In genomic region chr1:52454509-52455001, GRCm38 (mm10) we compare ENCODE assay signal across 8 mouse cellular contexts. TPM values are rescaled to one million over a fixed set of nuclear protein-coding genes. Genes with fewer than 3 reads are reported as not detected.
DNase-seq lines count a peak whose midpoint lies in the region; ATAC-seq and TF ChIP-seq lines count a peak whose summit lies in the region.

No protein-coding gene starts in this region.

- H3K4me1 ChIP-seq in liver, adult 2 months (ENCODE audit: control insufficient read depth, insufficient read depth, low read length) = no peaks in the 10 kb centered on the region
- no peaks in the 10 kb centered on the region for H3K4me1 ChIP-seq in midbrain, embryonic 14.5 days (ENCODE audit: control insufficient read depth, insufficient read depth, low read length)

- no peaks in the 10 kb centered on the region for H3K27me3 ChIP-seq in liver, adult 2 months (ENCODE audit: control insufficient read depth, insufficient read depth, low read length)
- H3K27me3 ChIP-seq in midbrain, embryonic 14.5 days (ENCODE audit: control insufficient read depth, insufficient read depth, low read length) = no peaks in the 10 kb centered on the region

- TF ChIP-seq CTCF in liver, adult 2 months (IDR thresholded peaks at IDR 0.05; ENCODE audit: low read depth, low read length) = no peak

- no peak for ATAC-seq in midbrain, embryonic 14.5 days (ENCODE audit: low FRiP score, low TSS enrichment)

- H3K4me2 ChIP-seq in midbrain, embryonic 14.5 days (ENCODE audit: low read length) = no peak overlapping the region

- TF ChIP-seq POLR2A in liver, adult 2 months (IDR thresholded peaks at IDR 0.05; ENCODE audit: extremely low read depth, insufficient read depth, low read length) = no peak

- H3K36me3 ChIP-seq in liver, adult 2 months (ENCODE audit: control insufficient read depth, insufficient read depth, low read length) = peaks cover 14% of the 10 kb centered on the region
- no peaks in the 10 kb centered on the region for H3K36me3 ChIP-seq in midbrain, embryonic 14.5 days (ENCODE audit: control insufficient read depth, insufficient read depth, low read length)

- H3K9me3 ChIP-seq in midbrain, embryonic 14.5 days (ENCODE audit: control insufficient read depth, low read length) = no peaks in the 10 kb centered on the region

- 86% methylated on average over 3 of the region's 3 CpGs for WGBS in liver, adult 2 months
- 90% methylated on average over 3 of the region's 3 CpGs for WGBS in midbrain, embryonic 14.5 days

- H3K4me3 ChIP-seq in liver, adult 2 months (ENCODE audit: insufficient read depth, low read depth, low read length) = no peak overlapping the region
- H3K4me3 ChIP-seq in midbrain, embryonic 14.5 days (replicated peaks; ENCODE audit: low read depth, low read length) = no peak overlapping the region

- no peak overlapping the region for H3K9ac ChIP-seq in liver, adult 2 months (ENCODE audit: low read depth, low read length)
- no peak overlapping the region for H3K9ac ChIP-seq in midbrain, embryonic 14.5 days (replicated peaks; ENCODE audit: low read length)

- H3K79me2 ChIP-seq in liver, adult 2 months (ENCODE audit: control insufficient read depth, insufficient read depth, low read length) = no peaks in the 10 kb centered on the region

- peak; percentile 39 for DNase-seq in adrenal gland, adult 2 months
- no peak for DNase-seq in adrenal gland, postnatal 14 days
- DNase-seq in right cerebral cortex, adult 2 months (ENCODE audit: low spot score in 2 of 2) = peak; percentile 27 to 38
- DNase-seq in right cerebral cortex, postnatal 14 days = no peak
- peak; percentile 28 for DNase-seq in liver, adult 2 months (ENCODE audit: extremely low read depth, low read depth, low spot score)
- no peak for DNase-seq in midbrain, embryonic 14.5 days
- no peak for DNase-seq in layer of hippocampus, adult 9-11 months
- DNase-seq in cerebellum, adult 11 months = no peak

- no peak overlapping the region for H3K27ac ChIP-seq in liver, adult 2 months (replicated peaks; ENCODE audit: insufficient read depth, low read depth, low read length)
- no peak overlapping the region for H3K27ac ChIP-seq in midbrain, embryonic 14.5 days (replicated peaks; ENCODE audit: low read depth, low read length)

RNA-seq across cellular contexts. Expression of gene Nab1, which starts 45.9 kb away (rescaled TPM):
- 10 to 100 TPM; 52.5 to 60.5 TPM for total RNA-seq in adrenal gland, adult 2 months (2021)
- 6.0 and 8.4 TPM in 2 replicates for polyA plus RNA-seq in adrenal gland, adult 2 months (2012; rRNA removed)
- 52.5 and 58.7 TPM in 2 replicates for total RNA-seq in adrenal gland, postnatal 14 days (2021)
- total RNA-seq in liver, adult 2 months (2014; rRNA removed) = 40.7 and 50.5 TPM in 2 replicates
- polyA plus RNA-seq in liver, adult 2 months (2012; rRNA removed) = 12.8 and 20.9 TPM in 2 replicates
- polyA plus RNA-seq in midbrain, embryonic 14.5 days (2014; fragmentation: Nextera tagmentation; extraction: Ambion mirVana) = 5.3 and 6.0 TPM in 2 replicates

Comparison
In these comparisons a context has a peak if more than half of its experiments do, and no peak if none do; other contexts are left out.
1. DNase-seq: peak in adrenal gland, adult 2 months (single experiment), right cerebral cortex, adult 2 months (2 of 2) and liver, adult 2 months (single experiment); none in adrenal gland, postnatal 14 days (single experiment), right cerebral cortex, postnatal 14 days (single experiment), midbrain, embryonic 14.5 days (single experiment), layer of hippocampus, adult 9-11 months (single experiment) and cerebellum, adult 11 months (single experiment).